Mouse (Mus musculus): ENCODE data around the gene Rrp1b. TPM values are rescaled to one million over a fixed set of nuclear protein-coding genes. Genes with fewer than 3 reads are reported as not detected.
A peak's percentile ranks its signal among the peaks of the same experiment; 100 is the strongest.
"Not testable (repeated sequence)": the region's sequence is repeated elsewhere in the genome, so short reads cannot be mapped to it uniquely, and the experiment has no call there.

Rrp1b gene
- total RNA-seq, 2 experiments from 2014 or later, result 46.6 to 92.0 TPM

DNA sequence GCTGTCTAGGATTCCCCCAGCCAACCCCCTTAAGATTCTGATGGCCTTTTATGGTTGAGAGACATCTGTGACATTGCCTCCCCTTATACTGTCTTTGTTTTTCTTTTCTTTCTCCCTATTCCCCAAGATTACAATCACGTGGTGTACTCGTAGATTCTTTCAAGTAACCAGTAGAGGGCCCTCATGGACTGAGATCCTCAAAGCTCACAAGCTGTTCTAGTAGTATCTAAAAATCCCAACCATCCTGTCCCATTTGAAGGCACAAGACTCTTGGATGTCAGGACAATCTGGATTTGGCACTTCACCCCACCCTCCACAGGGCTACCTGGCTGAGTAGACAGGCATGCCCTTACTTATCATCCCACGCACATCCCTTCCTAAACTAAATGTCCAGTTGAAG, 8.2 kb upstream of the Rrp1b start:
- peak; percentile 32; the same call in 1 of the 2 replicates for ATAC-seq (replicated peaks; ENCODE audit: poor library complexity, severe bottlenecking)

DNA sequence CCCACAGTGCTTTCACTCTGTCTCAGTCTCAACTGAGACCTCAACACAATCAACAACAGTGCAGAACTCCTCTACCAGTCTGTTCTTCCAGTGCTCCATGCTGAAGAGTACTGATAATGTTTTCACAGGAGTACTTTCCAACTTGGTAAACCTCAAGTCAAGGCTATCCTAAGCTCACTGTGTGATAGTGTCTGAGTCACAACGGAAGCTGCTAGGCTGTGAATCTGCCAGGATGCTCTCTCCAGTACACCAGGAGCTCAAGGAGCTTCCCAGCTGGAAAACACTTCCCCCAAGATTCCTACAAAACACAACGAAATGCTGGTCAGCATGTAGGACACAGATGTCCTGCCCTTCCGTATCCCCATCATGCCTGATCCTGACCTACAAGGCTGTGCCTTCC, 7.6 kb upstream of the Rrp1b start:
- no peak for ATAC-seq (replicated peaks; ENCODE audit: poor library complexity, severe bottlenecking)

DNA sequence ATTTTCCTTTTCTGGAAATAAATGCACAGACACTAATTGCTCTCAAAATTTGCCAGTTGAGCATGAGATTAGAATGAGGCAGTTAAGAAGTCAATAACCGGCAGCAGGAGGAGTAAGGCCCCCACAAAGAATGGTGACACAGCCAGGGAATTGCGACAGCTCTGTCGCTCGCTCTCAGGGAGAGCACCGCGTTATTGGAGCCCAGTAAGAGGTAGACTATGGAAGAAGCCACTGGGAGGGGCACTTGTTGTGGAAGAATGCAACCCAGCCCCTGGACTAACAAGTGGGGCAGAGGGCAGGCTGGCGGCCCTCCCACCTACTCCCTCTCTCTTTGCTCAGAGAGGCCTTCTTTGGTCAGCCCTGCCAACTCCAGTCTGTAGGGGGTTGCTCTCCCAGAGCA, 4.2 kb upstream of the Rrp1b start:
- peak; percentile 66 for ATAC-seq (replicated peaks; ENCODE audit: poor library complexity, severe bottlenecking)

DNA sequence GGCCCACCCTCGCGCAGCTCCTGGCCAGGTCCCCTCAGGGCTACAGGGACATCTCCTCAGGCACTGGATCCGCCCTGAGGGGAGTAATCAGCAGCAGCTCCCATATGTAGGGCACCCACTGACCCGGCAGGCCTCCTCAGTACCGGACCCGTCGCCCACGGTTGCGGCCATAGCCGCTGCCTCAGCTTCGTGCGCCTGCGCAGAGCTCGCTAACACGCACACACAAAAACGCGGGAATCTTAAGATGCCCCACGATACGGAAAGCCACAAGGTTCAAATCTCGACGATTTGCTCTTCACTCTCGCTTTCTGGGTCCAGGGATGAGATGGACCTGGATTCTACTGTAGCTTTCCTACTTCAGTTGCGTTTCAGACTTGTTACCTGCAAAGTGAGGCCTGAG, 1.6 kb upstream of the Rrp1b start:
- ATAC-seq (replicated peaks; ENCODE audit: poor library complexity, severe bottlenecking), result no peak

DNA sequence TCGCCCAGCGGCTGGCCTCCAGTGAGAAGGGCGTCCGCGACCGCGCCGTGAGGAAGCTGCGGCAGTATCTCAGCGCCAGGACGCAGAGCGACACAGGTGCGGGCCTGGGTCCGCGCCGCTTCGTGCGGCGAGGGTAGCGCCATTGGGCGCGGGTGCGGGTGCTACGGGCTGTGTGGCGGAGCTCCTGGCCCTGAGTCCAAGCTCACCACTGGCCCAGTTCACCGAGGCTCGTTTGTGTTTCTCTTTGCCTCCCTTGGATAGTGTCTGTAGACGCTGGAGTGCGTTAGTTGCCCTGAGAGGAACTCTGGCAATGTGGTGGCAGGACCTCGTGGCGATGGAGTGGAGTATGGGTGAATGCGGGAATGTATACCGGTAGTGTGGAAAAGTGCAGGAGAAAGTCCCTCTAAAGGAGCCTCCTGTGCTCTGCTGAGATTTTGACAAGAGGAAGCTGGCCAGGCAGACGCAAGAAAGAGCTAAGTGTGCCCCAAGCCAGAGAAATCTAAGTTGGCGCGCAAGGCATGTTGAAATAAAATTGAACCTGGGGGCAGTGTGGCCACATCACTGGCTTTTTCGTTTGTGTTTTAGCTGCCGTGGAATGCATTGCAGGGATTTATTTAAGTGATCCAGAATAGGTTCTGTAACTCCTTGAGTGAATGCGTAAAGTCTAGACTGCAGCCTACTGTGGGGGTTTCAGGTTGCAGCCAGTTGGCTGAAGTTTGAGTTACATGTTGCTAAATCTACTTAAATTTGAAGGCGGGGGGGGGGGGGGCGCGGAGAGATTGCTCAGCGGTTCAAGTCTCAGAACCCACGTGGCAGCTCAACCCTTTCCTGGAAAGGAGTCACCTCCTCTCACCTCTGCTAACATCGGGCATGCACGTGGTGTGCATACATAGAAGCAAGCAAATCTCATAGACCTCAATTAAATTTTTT, 874 bp downstream of the Rrp1b start:
- ATAC-seq (replicated peaks; ENCODE audit: poor library complexity, severe bottlenecking), result no peak

DNA sequence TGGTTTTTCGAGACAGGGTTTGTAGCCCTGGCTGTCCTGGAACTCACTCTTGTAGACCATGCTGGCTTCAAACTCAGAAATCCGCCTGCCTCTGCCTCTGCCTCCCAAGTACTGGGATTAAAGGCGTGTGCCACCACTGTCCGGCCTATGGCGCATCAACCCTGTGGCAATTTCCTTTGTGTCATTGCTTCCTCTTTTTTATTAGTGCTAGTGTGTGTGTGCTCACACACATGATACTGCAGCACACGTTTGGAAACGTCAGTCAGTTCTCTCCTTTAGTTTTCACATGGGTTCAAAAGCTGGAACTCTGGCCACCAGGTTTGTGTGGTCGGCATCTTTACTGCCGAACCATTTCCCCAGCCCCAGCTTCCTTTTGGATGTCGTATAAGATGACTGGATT, 4.4 kb downstream of the Rrp1b start:
- ATAC-seq (replicated peaks; ENCODE audit: poor library complexity, severe bottlenecking), result peak; percentile 75

DNA sequence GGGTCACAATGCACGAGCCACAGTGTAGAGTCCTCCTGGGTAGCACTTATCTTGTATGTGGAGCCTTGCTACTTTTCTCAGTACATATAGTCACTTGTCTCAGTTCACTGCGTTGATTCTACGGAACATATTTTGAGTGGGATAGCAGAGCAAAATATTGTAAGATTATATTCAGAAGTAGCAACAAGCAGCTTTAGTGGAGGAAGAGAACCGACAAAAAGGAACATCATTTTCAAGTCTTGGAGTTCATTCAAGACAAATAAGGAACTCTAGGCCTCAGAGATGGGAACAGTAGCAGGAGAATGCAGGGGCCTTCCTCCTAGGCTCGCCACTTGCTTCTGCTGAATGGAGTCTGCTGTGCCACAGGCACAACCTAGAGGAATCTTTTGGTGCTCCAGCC, 10.6 kb downstream of the Rrp1b start:
- no peak for ATAC-seq (replicated peaks; ENCODE audit: poor library complexity, severe bottlenecking)

DNA sequence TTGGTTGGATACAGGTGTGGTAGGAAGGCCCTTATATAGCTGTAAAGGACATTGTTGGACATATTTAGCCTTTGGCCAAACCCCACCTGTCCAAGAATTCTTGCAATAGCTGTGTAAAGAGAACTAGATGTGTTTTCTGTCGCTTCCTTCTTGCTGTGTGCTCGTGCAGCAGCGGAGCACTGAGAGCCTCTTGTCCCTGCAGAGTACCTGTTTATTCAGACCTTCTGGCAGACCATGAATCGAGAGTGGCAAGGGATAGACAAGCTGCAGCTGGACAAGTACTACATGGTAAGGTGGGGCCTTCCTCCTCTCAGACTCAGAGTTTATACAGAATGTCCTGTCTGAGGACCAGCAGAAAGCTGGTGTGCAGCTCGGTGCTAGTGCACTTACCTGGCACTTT, 12.5 kb downstream of the Rrp1b start:
- no peak for ATAC-seq (replicated peaks; ENCODE audit: poor library complexity, severe bottlenecking)

DNA sequence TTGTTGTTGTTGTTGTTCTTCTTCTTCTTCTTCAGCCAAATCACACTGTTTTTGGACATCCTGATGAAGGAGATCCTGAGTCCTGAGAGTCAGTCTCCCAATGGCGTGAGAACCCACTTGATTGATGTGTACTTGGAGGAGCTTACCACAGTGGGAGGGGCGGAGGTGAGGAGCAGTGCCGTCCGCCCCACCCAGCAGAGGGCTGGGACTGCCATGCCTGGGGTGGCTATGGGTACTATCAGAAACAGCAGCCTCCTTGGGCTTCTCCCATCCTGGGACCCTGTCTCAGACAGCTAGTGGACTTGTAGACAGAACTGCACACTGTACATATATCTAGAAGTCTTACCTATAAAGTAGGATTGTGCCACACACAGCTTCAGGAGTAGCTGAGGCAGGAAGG, 14.0 kb downstream of the Rrp1b start:
- ATAC-seq (replicated peaks; ENCODE audit: poor library complexity, severe bottlenecking), result no peak

DNA sequence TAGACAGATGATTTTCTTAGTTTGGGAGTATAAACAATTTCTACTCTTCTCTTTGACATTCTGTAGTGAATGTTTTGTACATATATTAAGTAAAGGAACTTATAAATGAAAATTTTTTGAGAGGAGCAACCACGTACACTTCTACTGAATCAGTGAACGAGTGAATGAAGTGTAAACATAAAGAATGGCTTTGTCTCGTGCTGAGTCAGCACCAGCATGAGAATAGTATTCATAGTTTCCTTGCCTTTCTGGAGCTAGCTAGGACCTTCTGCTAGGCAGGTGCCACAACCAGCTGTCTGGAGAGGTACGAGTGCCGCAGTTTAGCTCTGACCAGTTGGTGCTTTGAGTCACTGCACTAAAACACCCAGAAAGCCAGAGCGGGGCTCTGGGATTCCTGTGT, 14.7 kb downstream of the Rrp1b start:
- ATAC-seq (replicated peaks; ENCODE audit: poor library complexity, severe bottlenecking), result no peak

DNA sequence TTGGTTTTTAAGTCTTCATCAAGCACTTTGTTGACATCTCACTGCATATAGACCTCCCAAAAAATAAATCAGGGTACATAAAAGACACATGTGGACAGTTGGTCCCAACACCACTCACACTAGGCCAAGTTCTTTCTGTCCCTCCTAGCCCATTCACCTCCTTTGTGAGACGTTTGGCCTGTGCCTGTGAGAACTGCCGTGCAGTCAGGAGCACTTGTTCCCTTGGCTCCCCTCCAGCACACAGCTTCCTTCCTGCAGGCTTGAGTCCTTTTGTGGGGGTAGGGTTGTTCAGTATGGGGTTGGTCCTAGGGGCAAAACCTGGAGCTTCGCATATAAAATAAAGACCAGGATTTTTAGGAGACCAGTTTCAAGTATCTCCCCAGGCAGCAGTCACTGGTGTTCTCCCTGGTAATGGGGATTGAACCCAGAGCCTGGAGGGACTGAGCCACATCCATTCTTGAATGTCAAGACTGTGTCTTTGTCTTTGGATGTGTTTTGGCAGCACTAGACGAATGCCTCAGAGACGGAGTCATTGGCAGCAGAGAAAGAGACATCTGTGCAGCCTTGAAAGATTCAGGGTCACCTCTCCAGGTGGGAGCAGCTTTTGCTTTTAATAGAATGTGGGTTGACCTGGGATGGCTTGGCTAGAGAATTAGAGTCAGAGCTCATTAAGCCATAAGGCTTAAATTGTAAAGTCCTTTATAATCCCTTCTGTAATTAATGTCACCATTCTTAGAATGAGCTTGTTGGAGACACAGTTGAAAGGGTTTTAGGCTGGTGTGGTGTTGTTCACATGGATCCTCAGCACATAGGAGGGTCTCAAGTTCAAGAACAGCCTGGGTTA, 16.6 kb downstream of the Rrp1b start:
- ATAC-seq (replicated peaks; ENCODE audit: poor library complexity, severe bottlenecking), result no peak

DNA sequence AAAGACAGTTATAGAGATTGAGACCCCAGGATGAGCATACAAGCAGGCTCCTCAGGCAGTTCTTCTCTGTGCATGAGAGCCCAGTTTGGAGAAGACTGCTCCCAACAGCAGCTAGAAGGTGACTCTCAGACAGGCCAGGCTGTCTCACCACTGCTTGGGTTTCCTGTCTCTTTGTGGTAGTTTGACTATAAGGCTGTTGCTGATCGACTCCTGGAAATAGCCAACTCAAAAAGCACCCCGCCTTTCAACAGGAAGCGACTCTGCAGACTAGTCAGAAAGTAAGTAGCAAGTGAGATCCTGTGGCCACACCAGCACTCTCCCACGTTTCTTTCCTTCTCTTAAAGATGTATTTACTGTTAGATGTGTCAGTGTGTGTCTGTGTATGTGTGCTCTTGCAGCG, 17.8 kb downstream of the Rrp1b start:
- no peak for ATAC-seq (replicated peaks; ENCODE audit: poor library complexity, severe bottlenecking)

DNA sequence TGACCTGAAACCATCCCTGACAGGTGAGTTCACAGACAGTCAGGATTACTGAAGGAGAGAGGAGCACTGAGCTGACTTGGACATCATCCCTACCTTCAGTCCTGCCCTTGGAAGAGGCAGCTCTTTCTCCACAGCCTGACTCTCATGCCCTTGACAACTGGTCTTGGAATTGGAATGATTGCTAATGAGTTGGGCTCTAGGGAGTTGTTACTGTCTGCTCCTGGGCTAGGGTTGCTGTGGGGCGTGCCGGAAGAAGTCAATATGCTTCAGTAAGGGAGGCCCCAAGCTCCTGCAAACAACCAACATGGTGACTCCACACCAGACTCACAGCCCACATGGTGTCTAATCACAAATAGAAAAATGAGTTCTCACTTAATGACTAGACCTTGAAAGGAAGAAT, 21.9 kb downstream of the Rrp1b start:
- no peak for ATAC-seq (replicated peaks; ENCODE audit: poor library complexity, severe bottlenecking)

DNA sequence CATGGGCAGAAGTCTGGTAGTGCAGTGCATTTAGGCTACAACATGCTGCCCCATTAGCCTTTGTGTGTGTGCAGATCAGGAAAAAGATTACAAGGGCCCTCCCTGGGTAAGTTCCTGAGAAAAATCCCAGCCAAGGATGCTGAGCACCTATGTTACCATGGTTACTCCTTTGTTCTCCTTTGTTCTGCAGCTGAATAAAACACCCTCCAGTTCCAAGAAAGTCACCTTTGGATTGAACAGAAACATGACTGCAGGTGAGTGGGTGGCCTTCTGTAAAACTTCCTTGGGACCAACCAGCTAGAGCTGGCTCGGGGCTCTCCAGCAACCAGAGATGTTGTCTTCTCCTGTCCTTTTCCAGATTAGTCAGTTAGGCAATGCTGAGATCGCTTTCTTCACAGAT, 23.2 kb downstream of the Rrp1b start:
- ATAC-seq (replicated peaks; ENCODE audit: poor library complexity, severe bottlenecking), result no peak

DNA sequence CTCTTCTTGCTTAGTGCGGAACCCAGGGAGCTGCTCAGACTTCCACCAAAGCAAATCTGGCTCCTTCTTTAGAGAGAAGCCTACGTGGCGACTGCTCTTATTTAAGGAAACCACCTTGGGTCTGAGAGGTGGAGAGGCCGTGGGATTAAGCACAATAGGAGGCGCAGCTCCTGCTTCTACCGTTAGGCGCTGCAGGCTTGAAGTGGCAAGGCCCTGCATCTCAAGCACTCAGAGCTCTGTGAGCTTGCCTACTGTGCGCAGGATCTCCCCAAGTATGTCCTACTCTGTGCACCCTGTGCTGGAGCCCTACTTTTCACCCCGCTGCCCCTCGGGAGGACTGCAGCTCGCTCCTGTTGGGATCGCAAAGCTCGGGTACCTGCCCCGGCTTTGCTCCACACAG, 25.3 kb downstream of the Rrp1b start:
- ATAC-seq (replicated peaks; ENCODE audit: poor library complexity, severe bottlenecking), result no peak

DNA sequence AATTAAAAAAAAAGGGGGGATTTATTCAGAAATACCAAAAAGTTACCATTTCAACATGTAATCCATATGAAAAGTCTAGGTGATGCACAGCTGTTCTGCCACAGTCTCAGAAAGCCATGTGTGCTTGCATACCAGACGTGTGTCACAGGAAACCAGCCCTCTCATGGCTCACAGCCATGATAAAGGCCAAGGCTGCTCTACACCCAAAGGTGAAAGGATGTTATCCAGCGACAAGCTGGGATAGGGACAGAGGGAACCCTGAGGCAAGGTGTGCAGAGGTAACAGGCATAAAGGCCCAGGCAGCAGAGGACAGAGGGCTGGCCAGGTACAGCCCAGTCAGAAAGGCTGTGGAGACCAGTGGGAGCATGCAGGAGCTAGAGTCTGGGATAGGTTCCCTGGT, 27.8 kb downstream of the Rrp1b start:
- ATAC-seq (replicated peaks; ENCODE audit: poor library complexity, severe bottlenecking), result no peak

DNA sequence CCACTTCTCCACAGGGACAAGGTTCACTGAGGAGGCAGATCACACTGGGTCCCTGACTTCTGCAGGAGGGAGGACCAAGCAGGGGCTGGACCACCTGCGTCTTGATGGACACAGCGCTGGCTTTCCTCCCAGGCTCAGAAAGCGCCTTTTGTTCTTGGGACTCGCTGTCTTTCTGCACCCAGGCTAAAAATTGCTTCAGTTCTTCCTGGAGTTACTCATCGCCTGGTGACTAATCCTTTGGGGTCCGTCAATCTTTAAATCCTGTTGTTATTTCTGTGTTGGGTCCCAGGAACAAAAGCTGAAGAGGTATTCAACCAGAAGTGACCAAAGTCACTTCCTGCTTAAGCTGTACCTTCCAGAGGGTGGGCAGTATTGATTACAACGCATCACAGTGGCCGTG, 28.9 kb downstream of the Rrp1b start:
- not testable (repeated sequence) for ATAC-seq (replicated peaks; ENCODE audit: poor library complexity, severe bottlenecking)

DNA sequence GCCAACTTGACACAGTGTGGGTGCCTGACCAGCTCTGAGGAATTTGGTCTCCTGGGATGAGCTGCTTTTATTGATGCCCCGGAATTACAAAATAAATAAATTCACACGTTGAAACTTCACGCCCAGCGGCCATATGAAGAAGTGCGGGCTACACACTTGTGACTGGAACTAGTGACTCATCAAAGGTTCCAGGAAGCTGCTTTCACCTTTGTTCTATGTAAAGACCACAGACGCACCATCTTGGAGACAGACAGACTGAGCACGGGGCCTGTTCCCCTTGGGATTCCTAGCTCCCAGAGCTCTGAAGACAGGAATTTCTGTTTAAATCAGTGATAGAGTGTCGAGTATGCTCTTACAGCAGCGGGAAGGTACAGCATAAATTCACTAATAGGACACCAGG, 31.6 kb downstream of the Rrp1b start:
- no peak for ATAC-seq (replicated peaks; ENCODE audit: poor library complexity, severe bottlenecking)

DNA sequence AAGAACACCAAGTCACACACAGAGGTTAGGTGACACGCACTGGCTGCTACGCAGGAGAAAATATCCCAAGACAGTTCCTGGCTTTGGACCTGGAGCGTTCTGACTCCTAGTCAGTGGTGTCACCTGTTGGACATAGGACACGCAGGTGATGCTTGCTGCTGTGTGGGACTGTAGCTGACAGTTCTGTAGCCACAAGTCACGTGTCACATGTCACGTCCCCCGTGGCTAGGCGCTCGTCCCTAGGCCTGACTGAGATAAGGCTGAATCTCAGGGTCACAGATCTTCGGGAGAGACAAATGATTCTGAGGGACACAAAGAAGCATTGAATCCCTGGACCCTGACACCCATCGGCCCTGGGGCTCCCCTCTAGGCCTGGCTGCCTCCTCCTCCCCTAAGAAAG, 32.5 kb downstream of the Rrp1b start:
- no peak for ATAC-seq (replicated peaks; ENCODE audit: poor library complexity, severe bottlenecking)

DNA sequence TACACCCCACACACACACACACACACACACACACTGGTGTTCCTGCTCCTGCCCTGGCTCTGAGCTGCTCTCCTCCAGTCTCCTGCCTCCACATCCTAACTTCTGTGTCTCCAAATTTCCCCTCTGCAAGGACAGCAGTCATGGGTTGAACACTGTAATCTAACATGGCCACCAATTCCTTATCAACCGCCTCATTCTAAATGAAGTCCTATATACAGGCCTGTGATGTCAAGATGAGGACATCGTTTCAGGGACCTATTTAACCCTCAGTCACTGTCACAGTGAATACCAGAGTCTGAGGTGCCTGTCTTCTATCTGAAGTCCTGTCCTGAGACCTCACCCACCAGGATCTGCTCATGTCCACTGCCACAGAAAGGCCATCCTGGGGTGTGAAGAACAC, 32.9 kb downstream of the Rrp1b start:
- ATAC-seq (replicated peaks; ENCODE audit: poor library complexity, severe bottlenecking), result no peak

DNA sequence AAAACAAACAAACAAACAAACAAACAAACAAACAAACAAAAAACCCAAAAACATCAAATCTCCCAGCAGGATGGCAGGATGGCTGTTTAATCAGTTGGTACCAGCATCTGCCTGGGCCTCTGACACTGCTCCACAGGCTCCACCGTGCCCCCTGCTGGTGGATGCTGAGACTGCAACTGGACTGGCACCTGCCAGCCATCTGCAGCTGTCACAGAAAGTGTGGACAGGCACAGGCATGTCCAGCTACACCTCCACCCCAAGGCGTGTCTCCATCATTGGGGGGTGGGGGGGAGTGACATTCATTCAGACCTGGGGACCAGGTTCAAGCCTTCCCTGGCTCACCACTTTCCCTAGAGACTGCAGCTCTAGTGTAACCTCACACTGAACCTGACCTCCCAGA, 37.5 kb downstream of the Rrp1b start:
- ATAC-seq (replicated peaks; ENCODE audit: poor library complexity, severe bottlenecking), result peak; percentile 66

DNA sequence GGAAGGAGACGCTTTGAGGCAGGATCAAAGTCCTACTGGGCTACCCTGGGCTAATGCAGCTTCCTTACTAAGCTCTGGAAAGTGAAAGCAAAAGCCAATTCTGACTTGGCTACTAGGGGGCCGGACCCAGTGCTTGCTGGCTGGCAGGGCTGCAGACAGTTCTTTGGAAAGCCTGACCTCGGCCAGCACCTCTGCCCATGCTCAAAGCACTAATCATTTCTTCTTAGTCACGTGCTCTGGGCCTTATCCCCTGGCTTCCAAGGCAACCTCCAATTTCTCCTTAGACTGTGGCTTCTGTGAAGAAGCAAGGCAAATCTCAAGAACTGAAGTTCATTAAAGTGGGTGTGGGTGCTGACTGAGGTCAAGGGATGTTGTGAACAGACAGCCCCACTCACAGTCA, 38.8 kb downstream of the Rrp1b start:
- ATAC-seq (replicated peaks; ENCODE audit: poor library complexity, severe bottlenecking), result no peak

All from granulocyte monocyte progenitor cell, adult 5-6 weeks (primary cell).